Mouse (Mus musculus) heart, adult 2 months (tissue): Measurements from ENCODE around the gene Olfr201. TPM values are rescaled to one million over a fixed set of nuclear protein-coding genes. Genes with fewer than 3 reads are reported as not detected.
"Not testable (repeated sequence)": the region's sequence is repeated elsewhere in the genome, so short reads cannot be mapped to it uniquely, and the experiment has no call there.

ENCODE experiments used
- DNase-seq, 2 experiments: peaks; one replicate each; pipeline ENCODE4 v3.0.0; 2021
- H3K27ac ChIP-seq: fragments of 200-600 bp; 2 replicates; pipeline ENCODE4 v1.8.1; 2022
- H3K27me3 ChIP-seq: fragments of 200-500 bp; 2 replicates; pipeline ENCODE4 v1.6.1; 2012; ENCODE audit warnings: mild to moderate bottlenecking, low read length, inconsistent platforms, mixed read lengths; ENCODE audit not compliant: control insufficient read depth, insufficient read depth
- H3K36me3 ChIP-seq: fragments of 200-500 bp; 2 replicates; pipeline ENCODE4 v1.6.1; 2012; ENCODE audit warnings: low read length, inconsistent platforms; ENCODE audit not compliant: control insufficient read depth, insufficient read depth
- H3K4me1 ChIP-seq: fragments of 200-500 bp; 2 replicates; pipeline ENCODE4 v1.6.1; 2011; ENCODE audit warnings: low read length; ENCODE audit not compliant: control insufficient read depth, insufficient read depth
- H3K4me3 ChIP-seq: fragments of 200-600 bp; 2 replicates; pipeline ENCODE4 v1.8.1; 2022
- H3K79me2 ChIP-seq: fragments of 200-500 bp; replicated peaks from 2 replicates; pipeline ENCODE4 v1.6.1; 2012; ENCODE audit warnings: mild to moderate bottlenecking, inconsistent platforms, low read length, moderate library complexity, mixed read lengths; ENCODE audit not compliant: control insufficient read depth, insufficient read depth
- H3K9ac ChIP-seq: fragments of 200-500 bp; 2 replicates; pipeline ENCODE4 v1.6.1; 2012; ENCODE audit warnings: low read depth, mild to moderate bottlenecking, control low read depth, inconsistent platforms, low read length, mixed read lengths
- CTCF ChIP-seq: fragments of 200-600 bp; IDR thresholded peaks from 2 replicates; pipeline ENCODE4 v1.8.1; 2022; ENCODE audit warnings: antibody characterized with exemption, mild to moderate bottlenecking, moderate library complexity
- EP300 ChIP-seq: fragments of 200-500 bp; IDR thresholded peaks from 2 replicates; pipeline ENCODE4 v1.6.1; 2011; ENCODE audit warnings: low read depth, low read length, control low read depth; ENCODE audit not compliant: insufficient read depth
- POLR2A ChIP-seq: fragments of 200-500 bp; IDR thresholded peaks from 2 replicates; pipeline ENCODE4 v1.6.1; 2011; ENCODE audit warnings: mild to moderate bottlenecking, low read depth, low read length, control low read depth; ENCODE audit not compliant: insufficient read depth
- WGBS: fragments of 180-500 bp; shearing (Covaris S2); methylation state at CpG from one replicate; pipeline ENCODE4 v1.1.7; 2018; 5-methylcytosine and 5-hydroxymethylcytosine counted together
- intact Hi-C: fragments of 180-260 bp; cut with DNase I; formaldehyde crosslinking; loops from one replicate; pipeline ENCODE4 v1.15.1; 2025
- long read RNA-seq: library from polyadenylated mRNA; stranded (forward); transcript quantifications from one replicate; pipeline ENCODE4 v2.0.0, GENCODE M21; 2021
- polyA plus RNA-seq: library from polyadenylated mRNA; depleted of rRNA; stranded (reverse); fragments of >200 nt; gene quantifications from 2 replicates; pipeline ENCODE4 v1.2.3, GENCODE M21; 2012; rRNA removed
- total RNA-seq, 2 experiments: library from RNA; stranded (reverse); gene quantifications; 2 replicates each; pipeline ENCODE4 v1.2.3; 2021

Gene Olfr201
- total RNA-seq (not detected), polyA plus RNA-seq (not detected in 2 replicates)
- long read RNA-seq: 0 reads

GRCm38 (mm10) chr16:59272532-59272931, at the start of gene Olfr201:
TSS of gene Olfr201 (minus strand) at chr16:59272632.
- H3K27me3 ChIP-seq, intact Hi-C loops, H3K27ac ChIP-seq, H3K4me1 ChIP-seq, H3K9ac ChIP-seq, H3K79me2 ChIP-seq, DNase-seq, H3K36me3 ChIP-seq, H3K4me3 ChIP-seq: not testable (repeated sequence)
- 73% methylated on average over 4 of the region's 4 CpGs for WGBS

- TF ChIP-seq EP300: no peak
- no peak for TF ChIP-seq POLR2A
- no peak for TF ChIP-seq CTCF
- H3K36me3 ChIP-seq: no peaks in the 10 kb centered on the region
- no peak within 1 kb of the TSS for H3K27ac ChIP-seq
- no peak for DNase-seq
- no peaks in the 10 kb centered on the region for H3K4me1 ChIP-seq
- no peaks in the 10 kb centered on the region for H3K79me2 ChIP-seq
- no peak within 1 kb of the TSS for H3K4me3 ChIP-seq
- no peaks in the 10 kb centered on the region for H3K27me3 ChIP-seq
- H3K9ac ChIP-seq: no peak within 1 kb of the TSS
- intact Hi-C loops: no loop called here
Observed at GRCm38 (mm10) chr16:59318148-59318547, 45.7 kb upstream of the Olfr201 start, which contains the start of gene Olfr204. TSS of gene Olfr204 (minus strand) at chr16:59318248.

- WGBS: 78% methylated on average over 2 of the region's 2 CpGs
- DNase-seq: no peak
- H3K27me3 ChIP-seq: no peaks in the 10 kb centered on the region
- H3K4me1 ChIP-seq: no peaks in the 10 kb centered on the region
- no peak within 1 kb of the TSS for H3K27ac ChIP-seq
- H3K36me3 ChIP-seq: no peaks in the 10 kb centered on the region
- no peak within 1 kb of the TSS for H3K9ac ChIP-seq
- no peaks in the 10 kb centered on the region for H3K79me2 ChIP-seq
- H3K4me3 ChIP-seq: no peak within 1 kb of the TSS
- intact Hi-C loops: no loop called here
- TF ChIP-seq EP300: no peak
- TF ChIP-seq POLR2A: no peak
- TF ChIP-seq CTCF: no peak
Observed at GRCm38 (mm10) chr16:59298581-59298980, 26.1 kb upstream of the Olfr201 start, which contains the start of gene Olfr203. TSS of gene Olfr203 (plus strand) at chr16:59298881.

- H3K27me3 ChIP-seq, H3K4me3 ChIP-seq, H3K27ac ChIP-seq, intact Hi-C loops, DNase-seq, H3K9ac ChIP-seq, H3K36me3 ChIP-seq, H3K4me1 ChIP-seq, H3K79me2 ChIP-seq: not testable (repeated sequence)
- WGBS: 69% methylated on average over 9 of the region's 9 CpGs
Observed at GRCm38 (mm10) chr16:59287576-59287975, 15.1 kb upstream of the Olfr201 start.

- WGBS: 69% methylated on average over 1 of the region's 1 CpGs
- no peak for DNase-seq
- Histone ChIP-seq H3K36me3 (no peaks in the 10 kb centered on the region), H3K27me3 (no peaks in the 10 kb centered on the region), H3K4me3 (no peak within 1 kb of the TSS), H3K27ac (no peak within 1 kb of the TSS), H3K79me2 (no peaks in the 10 kb centered on the region), H3K4me1 (no peaks in the 10 kb centered on the region), H3K9ac (no peak within 1 kb of the TSS)
- TF ChIP-seq POLR2A (no peak), CTCF (no peak), EP300 (no peak)
- intact Hi-C loops: no loop called here
Observed at GRCm38 (mm10) chr16:59286693-59287092, 14.3 kb upstream of the Olfr201 start, which contains the start of gene Olfr202. TSS of gene Olfr202 (minus strand) at chr16:59286793.

- WGBS: 47% methylated on average over 1 of the region's 1 CpGs
- Histone ChIP-seq H3K79me2 (no peaks in the 10 kb centered on the region), H3K4me3 (no peak overlapping the region), H3K27ac (no peak overlapping the region), H3K4me1 (no peaks in the 10 kb centered on the region), H3K36me3 (no peaks in the 10 kb centered on the region), H3K9ac (no peak overlapping the region), H3K27me3 (no peaks in the 10 kb centered on the region)
- no peak for DNase-seq
- intact Hi-C loops: no loop called here
- TF ChIP-seq EP300: no peak
- no peak for TF ChIP-seq POLR2A
- TF ChIP-seq CTCF: no peak
Observed at GRCm38 (mm10) chr16:59283476-59283875, 11.0 kb upstream of the Olfr201 start.

- no peaks in the 10 kb centered on the region for H3K4me1 ChIP-seq
- H3K9ac ChIP-seq: no peak overlapping the region
- no peak for DNase-seq
- TF ChIP-seq CTCF (no peak), POLR2A (no peak), EP300 (no peak)
- no peaks in the 10 kb centered on the region for H3K36me3 ChIP-seq
- H3K4me3 ChIP-seq: no peak overlapping the region
- intact Hi-C loops: no loop called here
- no peaks in the 10 kb centered on the region for H3K27me3 ChIP-seq
- H3K79me2 ChIP-seq: no peaks in the 10 kb centered on the region
- no peak overlapping the region for H3K27ac ChIP-seq
- 31% methylated on average over 3 of the region's 3 CpGs for WGBS
Observed at GRCm38 (mm10) chr16:59280542-59280941, 8.1 kb upstream of the Olfr201 start.

GRCm38 (mm10) chr16:59269097-59269496, 3.3 kb downstream of the Olfr201 start:
- H3K36me3 ChIP-seq, DNase-seq, H3K9ac ChIP-seq, intact Hi-C loops, H3K27me3 ChIP-seq, H3K4me3 ChIP-seq, H3K79me2 ChIP-seq, H3K27ac ChIP-seq, H3K4me1 ChIP-seq: not testable (repeated sequence)
- 52% methylated on average over 4 of the region's 4 CpGs for WGBS
